Mouse (Mus musculus) erythroblast, adult 5-6 weeks (primary cell): ENCODE measurements around the gene Necab2. TPM values are rescaled to one million over a fixed set of nuclear protein-coding genes. Genes with fewer than 3 reads are reported as not detected.
A peak's percentile ranks its signal among the peaks of the same experiment; 100 is the strongest.

ENCODE experiments used
- ATAC-seq: replicated peaks from 2 replicates; pipeline ENCODE4 v1.8.0; 2016; ENCODE audit warnings: moderate number of reproducible peaks, mild to moderate bottlenecking, moderate TSS enrichment, inconsistent platforms; ENCODE audit not compliant: poor library complexity, low FRiP score, severe bottlenecking
- total RNA-seq, 2 experiments: library from RNA; stranded (forward) in 1 of 2; stranded (reverse) in 1 of 2; fragments of 150-400 nt in 1 of 2; fragments of 200-764, 138-1000 nt in 1 of 2; gene quantifications; 2 replicates each; pipeline versions ENCODE4 v1.2.3 to v1.2.4; 2015 to 2017; ENCODE audit warnings: low replicate concordance in 2 of 2

The Necab2 gene
- not detected in 2 replicates for total RNA-seq (2015; ENCODE audit: low replicate concordance)
- not detected in 2 replicates for total RNA-seq (2017; ENCODE audit: low replicate concordance)

DNA sequence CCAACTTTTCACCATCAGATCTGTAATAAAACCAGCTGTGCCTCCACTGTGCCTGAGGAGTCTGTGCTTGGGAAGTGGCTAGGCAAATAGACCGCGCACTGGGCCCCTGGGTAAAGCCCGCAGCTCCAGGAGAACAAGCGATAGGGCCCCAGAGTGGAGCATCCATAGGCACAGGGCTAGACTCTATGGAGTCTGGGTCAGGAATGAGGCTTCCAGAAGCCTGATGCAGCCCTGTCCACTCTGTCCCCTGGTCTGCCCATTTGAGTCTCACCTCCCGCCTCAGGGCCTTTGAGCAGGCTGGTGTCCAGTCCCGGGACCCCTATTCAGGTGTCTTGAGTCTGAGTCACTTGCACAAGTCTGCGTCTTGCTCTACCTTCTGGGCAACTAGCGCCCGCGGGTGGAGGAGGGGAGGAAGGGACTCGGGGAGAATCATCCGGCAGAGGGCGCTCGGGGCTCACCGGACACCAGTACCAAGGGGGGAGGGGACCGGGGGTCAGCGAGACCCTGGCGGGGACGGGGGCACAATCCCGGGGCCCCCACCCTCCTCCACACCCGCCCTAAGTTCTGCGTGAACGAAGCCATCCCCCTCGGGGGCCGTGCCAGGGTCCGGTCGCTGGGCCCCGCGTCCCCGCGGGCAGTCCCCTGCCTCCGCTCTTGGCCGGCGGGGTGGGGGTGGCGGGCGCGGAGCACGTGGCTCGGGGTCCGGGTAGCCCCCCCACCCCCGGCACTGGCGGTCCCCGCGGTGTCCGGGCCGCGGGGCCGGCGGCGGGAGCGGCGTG is at the start of gene Necab2:
Necab2 (plus strand) TSS at position 509 of the 779 bp plus-strand sequence.
- ATAC-seq: no peak

DNA sequence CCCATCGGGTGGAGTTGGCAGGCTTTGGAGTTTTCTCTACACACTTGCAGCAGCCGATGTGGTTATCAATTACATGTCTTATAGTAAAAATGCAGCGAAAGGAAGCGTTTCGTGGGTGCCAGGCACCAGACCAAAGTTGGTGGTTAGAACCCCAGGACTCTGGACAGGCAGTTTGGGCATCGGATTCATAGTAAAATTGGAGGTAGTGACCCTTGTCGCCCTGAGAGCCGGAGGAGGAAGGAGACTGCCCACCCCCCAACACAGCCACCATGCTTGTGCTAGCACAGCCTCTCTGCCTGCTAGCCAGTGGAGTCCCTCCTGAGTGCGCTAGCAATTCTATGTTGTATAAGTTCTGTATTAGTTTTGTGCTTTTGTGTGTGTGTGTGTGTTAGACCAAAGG is 48.0 kb upstream of the Necab2 start:
- ATAC-seq: no peak

GRCm38 (mm10) chr8:119399255-119399654 is 47.3 kb upstream of the Necab2 start:
- no peak for ATAC-seq

DNA sequence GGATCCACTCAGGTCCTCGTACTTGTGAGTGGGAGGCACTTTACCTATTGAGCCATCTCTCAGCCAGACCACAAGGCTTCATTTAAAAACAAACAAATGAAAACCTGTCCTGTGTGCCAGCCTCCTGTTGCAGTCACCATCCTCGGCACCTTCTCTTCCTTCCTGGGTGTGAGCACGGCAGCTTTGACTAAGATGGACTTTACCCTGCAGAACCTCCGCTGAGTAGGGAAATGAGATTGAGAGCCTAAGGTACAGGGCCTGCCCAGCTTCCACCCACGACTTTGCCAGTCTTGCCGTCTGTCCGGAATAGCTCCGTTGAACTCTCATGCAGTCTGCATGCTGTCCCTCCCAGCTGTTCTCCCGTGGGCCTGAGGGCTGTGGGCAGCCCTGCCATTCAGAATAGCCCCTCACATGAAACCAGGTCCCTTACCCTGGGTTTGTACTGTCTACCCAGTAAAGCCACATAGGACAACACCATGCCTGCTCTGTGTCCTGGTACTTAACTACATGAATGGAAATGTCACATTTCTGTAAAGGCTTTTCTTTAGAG is 46.3 kb upstream of the Necab2 start:
- no peak for ATAC-seq

DNA sequence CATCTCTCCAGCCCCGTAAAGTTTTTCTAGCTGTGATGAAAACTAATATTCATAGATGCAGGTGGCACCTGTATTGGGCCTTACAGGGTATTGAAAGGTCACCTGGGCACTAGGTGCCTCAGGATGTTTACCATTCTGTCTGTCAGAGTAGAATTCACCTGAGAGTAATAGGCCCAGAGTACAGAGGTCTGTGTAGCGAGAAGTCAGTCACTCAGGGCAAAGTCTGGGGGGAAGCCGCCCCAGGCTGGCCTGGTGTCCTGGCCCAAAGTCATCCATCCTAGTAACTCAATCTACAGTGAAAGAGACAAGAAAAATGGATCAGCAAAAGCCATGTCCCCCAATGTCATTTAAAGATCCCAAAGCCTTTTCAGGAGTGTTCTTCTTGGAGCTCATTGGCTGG is 45.6 kb upstream of the Necab2 start:
- no peak for ATAC-seq

DNA sequence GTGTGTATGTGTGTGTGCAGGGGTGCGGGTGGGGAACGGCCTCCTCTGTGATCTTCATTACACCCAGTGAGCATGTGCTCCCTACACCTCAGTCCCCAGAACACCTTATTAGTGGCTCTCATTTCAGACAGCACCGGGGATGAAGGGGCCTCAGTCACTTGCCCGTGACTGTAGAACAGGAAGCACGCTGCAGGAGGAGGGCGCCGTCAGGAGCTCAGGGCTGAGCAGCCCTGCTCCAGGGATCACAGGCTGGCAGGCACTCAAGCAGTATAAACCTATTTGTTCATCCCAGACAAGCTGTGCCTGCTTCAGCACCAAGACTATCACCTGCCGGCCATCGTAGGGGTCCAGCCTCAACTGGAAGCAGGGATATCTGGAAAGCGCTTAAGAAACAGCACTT is 42.6 kb upstream of the Necab2 start:
- ATAC-seq: no peak

DNA sequence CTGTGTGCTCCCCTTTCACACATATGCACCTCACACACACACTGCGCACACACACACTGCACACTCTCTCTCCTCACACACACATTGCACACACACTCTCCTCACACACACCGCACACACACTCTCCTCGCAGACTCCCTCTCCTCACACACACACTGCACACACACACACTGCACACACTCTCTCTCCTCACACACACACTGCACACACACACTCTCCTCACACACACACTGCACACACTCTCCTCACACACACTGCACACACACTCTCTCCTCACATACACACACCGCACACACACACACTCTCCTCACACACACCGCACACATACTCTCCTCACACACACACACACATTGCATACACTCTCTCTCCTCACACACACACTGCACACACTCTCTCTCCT is 41.9 kb upstream of the Necab2 start:
- ATAC-seq: no peak

- no peak for ATAC-seq
These were observed 38.2 kb upstream of the Necab2 start for GRCm38 (mm10) chr8:119408311-119408710.

GRCm38 (mm10) chr8:119412037-119412734 is 34.3 kb upstream of the Necab2 start:
- ATAC-seq: no peak

DNA sequence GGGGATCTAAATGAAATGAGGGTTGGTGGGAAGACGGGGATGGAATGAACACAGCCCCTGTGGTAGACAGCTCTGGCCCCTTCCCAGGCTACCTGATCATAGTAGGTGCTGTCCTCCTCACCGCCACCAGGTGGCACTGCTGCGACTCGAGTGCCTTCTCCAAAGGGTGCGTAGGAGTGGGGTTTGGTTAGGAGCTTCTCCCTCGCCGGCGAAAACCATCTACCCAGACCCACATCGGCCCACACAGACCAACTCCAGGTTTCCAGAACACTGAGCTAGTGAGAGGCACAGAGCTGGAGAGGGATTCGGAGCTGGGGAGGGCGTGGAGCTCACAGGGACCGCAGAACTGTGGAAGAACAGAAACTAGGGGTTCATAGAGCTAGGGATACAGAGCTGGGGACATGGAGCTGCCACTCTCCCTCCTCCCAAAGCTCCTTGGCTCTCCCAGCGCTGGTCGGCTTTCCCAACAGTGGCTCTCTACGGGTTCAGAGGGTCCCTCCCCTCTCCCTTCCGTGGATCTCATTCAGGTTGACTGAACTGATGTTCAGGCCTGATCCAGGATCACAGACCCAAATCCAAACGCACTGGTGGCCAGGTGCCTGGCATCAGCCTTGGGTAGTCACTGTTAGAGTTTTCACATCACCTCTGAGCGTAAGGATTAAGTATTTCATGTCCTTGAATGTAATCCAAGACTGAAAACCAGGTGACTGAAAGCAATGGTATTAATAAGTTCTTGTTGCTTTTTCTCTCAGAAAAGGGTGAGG is 33.6 kb upstream of the Necab2 start:
- peak; percentile 82 for ATAC-seq

GRCm38 (mm10) chr8:119413605-119414004 is 32.9 kb upstream of the Necab2 start:
- no peak for ATAC-seq

- ATAC-seq: no peak
These were observed 26.2 kb upstream of the Necab2 start for GRCm38 (mm10) chr8:119420318-119420717.

DNA sequence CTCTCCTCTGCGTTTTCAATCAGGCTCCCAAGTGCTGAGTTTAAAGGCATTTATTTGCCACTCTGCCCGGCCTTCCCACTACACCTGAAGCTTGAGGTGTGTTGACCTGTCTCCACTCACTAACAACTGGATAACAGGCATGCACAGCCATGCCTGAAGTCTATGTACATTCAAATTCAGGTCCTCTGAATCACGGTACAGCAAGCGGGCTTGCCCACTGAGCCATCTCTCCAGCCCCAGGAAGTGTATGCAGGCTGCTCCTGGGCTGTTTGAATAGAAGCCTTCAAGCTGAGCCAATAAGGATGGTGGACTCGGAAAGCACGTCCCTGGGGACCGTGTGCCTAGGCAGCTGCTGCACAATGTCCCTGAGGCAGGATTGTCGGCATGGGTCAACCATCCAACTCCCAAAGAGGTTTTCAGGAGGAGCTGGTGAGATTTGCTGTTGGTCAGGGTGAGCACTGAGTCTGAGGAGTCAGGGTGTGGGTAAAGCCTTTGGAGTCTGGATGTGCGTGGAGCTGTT is 24.9 kb upstream of the Necab2 start:
- ATAC-seq: no peak

GRCm38 (mm10) chr8:119422123-119422711 is 24.3 kb upstream of the Necab2 start:
- no peak for ATAC-seq

- no peak for ATAC-seq
These were observed 22.8 kb upstream of the Necab2 start for GRCm38 (mm10) chr8:119423631-119424141.

- ATAC-seq: no peak
These were observed 22.3 kb upstream of the Necab2 start for GRCm38 (mm10) chr8:119424199-119424733.

- ATAC-seq: no peak
These were observed 21.8 kb upstream of the Necab2 start for GRCm38 (mm10) chr8:119424740-119425139.

DNA sequence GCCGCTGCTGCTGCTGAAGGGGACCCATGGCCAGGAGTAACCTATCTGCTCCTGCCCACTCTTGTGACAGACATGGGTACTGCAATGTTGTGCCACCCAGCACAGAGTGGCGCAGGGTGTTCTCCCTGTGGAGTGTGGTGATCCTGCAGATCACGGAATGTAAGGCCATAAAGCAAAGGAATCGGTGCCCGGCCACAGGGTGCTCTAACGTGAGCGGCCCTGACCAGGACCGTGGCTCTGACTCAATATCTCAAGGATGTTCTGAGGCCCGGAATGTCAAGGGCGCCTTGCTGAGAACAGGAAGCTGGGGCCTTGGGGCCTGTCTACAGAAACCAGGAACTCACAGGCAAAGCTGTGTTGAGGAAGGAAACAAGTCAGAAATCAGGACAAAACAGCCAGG is 21.0 kb upstream of the Necab2 start:
- ATAC-seq: no peak

DNA sequence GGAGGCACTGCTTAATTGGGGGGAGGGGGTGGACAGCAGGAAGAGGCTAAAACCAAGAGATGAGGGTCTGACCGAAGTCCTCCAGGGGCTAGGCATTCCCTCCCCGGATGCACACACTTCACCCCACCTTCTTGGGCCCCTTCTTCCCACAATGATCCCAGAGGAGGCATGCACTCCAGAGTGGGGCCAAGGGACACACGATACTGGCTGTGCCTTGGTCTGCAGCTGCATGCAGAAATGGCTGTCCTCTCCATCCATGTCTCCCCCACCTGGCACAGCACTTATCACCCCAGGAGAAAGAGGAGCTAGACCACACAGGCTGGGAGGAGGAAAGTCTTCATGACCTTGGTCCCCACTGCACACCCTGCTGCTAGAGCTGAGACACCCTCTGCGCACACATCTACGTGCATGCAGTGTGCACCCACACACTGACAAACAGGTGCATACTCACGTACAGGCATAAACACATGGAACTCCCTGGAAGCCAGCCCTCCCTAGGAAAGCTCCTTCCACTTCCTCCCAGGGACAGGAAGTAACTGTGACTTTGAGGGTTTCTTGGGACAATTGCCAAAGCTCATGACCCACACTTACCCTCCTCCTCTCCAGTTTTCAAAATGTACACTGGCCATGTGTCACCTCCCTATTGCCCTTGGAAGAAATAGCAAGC is 20.3 kb upstream of the Necab2 start:
- no peak for ATAC-seq
